Mouse (Mus musculus) neural tube, embryonic 12.5 days (tissue): ENCODE measurements around the gene Tmem186. TPM values are rescaled to one million over a fixed set of nuclear protein-coding genes. Genes with fewer than 3 reads are reported as not detected.

Experiments used
- ATAC-seq: fragments of 200-750 bp; cut with Nextera tagmentation; 2 replicates; pipeline ENCODE4 v1.8.0; 2017; ENCODE audit warnings: low read depth, mild to moderate bottlenecking, moderate TSS enrichment, moderate library complexity; ENCODE audit not compliant: low FRiP score
- H3K27ac ChIP-seq: fragments of 300-500 bp; sonication (generic); 2 replicates; pipeline ENCODE4 v1.5.1; 2016
- H3K27me3 ChIP-seq: fragments of 300-500 bp; sonication (generic); replicated peaks from 2 replicates; pipeline ENCODE4 v1.6.1; 2016; ENCODE audit warnings: mild to moderate bottlenecking
- H3K36me3 ChIP-seq: fragments of 300-500 bp; sonication (generic); 2 replicates; pipeline ENCODE4 v1.6.1; 2016; ENCODE audit warnings: mild to moderate bottlenecking
- H3K4me1 ChIP-seq: fragments of 300-500 bp; sonication (generic); 2 replicates; pipeline ENCODE4 v1.6.1; 2016
- H3K4me2 ChIP-seq: fragments of 300-500 bp; sonication (generic); replicated peaks from 2 replicates; pipeline ENCODE4 v1.6.1; 2016; ENCODE audit warnings: mild to moderate bottlenecking
- H3K4me3 ChIP-seq: fragments of 300-500 bp; sonication (generic); 2 replicates; pipeline ENCODE4 v1.5.1; 2016
- H3K9ac ChIP-seq: fragments of 300-500 bp; sonication (generic); 2 replicates; pipeline ENCODE4 v1.6.1; 2016; ENCODE audit warnings: mild to moderate bottlenecking
- H3K9me3 ChIP-seq: fragments of 300-500 bp; sonication (generic); 2 replicates; pipeline ENCODE4 v1.6.1; 2016; ENCODE audit warnings: mild to moderate bottlenecking
- WGBS: fragments of 180-500 bp; shearing (Covaris S2); methylation state at CpG from one replicate; pipeline ENCODE4 v1.1.7; 2016; 5-methylcytosine and 5-hydroxymethylcytosine counted together
- polyA plus RNA-seq: library from polyadenylated mRNA; unstranded; fragments of >200 nt; fragmentation: Nextera tagmentation; extraction: Ambion mirVana; gene quantifications from 2 replicates; pipeline ENCODE4 v1.2.1, GENCODE M21; 2016

Tmem186 gene
- polyA plus RNA-seq, 1 experiment from 2014 or later: 22.7 TPM

DNA sequence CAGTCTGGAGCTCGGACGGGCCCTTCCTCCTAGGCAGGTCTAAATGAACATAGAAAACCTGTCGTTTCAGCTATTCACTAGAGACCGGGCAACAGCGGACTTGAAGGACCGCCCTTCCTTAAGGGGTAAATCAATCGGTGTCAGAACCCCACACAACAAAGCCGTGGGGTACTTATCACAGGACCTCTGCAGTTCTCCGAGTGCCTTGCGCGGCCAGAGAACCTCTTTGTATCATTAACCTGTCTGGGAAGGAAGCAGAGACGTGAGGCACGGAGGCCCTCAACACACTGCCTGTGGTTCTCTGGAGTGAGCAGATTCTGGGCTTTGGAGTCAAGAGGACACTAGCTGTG is 670 bp downstream of the Tmem186 start:
- no peak; the same call in 1 of the 2 replicates for ATAC-seq
- Histone ChIP-seq H3K4me1 (peaks cover 18% of the 10 kb centered on the region), H3K27ac (peak overlapping the region; percentile 58; the same call in 1 of the 2 replicates)

DNA sequence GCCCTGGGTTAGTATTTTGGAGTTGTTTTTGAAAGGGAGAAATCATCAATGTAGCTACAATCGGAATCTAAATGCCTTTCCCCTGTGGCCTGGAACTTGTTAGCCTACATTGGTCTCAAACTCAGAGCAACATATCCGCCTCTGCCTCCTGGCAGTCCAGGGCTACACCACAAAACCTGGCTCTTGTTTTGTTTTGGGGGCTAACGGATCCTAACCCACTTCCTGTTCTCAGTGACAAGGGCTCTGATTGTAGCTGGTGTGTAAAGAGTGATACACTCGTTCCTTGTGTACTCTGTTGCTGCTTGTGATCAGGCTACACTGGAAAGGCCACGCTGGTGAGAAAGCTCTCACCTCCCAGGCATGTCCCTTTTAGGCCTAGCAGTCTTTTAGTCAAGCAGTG is 6.1 kb downstream of the Tmem186 start:
- no peak overlapping the region for H3K27ac ChIP-seq
- H3K4me3 ChIP-seq: no peak overlapping the region
- no peaks in the 10 kb centered on the region for H3K9me3 ChIP-seq
- no peak overlapping the region for H3K4me2 ChIP-seq
- H3K4me1 ChIP-seq: peaks cover 9% of the 10 kb centered on the region
- no peaks in the 10 kb centered on the region for H3K27me3 ChIP-seq
- no peak for ATAC-seq
- WGBS: 93% methylated on average over 5 of the region's 5 CpGs
- H3K36me3 ChIP-seq: peaks cover 28% of the 10 kb centered on the region
- no peak overlapping the region for H3K9ac ChIP-seq

More for the DNA sequence above, 670 bp downstream of the Tmem186 start:
- WGBS: under 1% methylated on average over 13 of the region's 13 CpGs
- peak overlapping the region; percentile 60 for H3K4me3 ChIP-seq
- peaks cover 18% of the 10 kb centered on the region for H3K36me3 ChIP-seq
- no peaks in the 10 kb centered on the region for H3K27me3 ChIP-seq
- H3K9me3 ChIP-seq: no peaks in the 10 kb centered on the region
- peak overlapping the region; percentile 90 for H3K4me2 ChIP-seq
- peak overlapping the region; percentile 67 for H3K9ac ChIP-seq

DNA sequence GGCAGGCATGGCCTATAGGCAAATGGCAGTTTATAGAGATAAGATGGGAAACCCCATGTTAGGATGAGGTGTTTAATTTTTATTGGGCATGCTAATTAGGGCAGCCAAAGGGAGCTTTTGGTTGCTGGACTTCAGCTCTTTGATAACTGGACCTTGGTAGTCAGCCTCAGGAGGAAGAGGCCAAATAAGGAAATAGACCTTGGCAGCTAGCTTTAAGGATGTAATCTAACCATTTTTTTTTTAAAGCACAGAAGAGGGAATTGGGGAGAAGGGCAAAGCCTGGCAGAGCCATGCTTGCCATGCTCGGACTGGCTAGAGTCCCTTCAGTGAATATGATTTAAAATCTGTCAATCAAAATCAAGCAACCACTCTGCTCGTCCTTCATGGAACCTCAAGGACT is 7.1 kb downstream of the Tmem186 start:
- Histone ChIP-seq H3K27me3 (no peaks in the 10 kb centered on the region), H3K4me2 (no peak overlapping the region), H3K27ac (no peak overlapping the region), H3K9me3 (no peaks in the 10 kb centered on the region), H3K9ac (no peak overlapping the region), H3K4me3 (no peak overlapping the region), H3K36me3 (peaks cover 24% of the 10 kb centered on the region), H3K4me1 (no peaks in the 10 kb centered on the region; the same call in 1 of the 2 replicates)
- WGBS: 85% methylated on average over 2 of the region's 2 CpGs
- no peak for ATAC-seq

DNA sequence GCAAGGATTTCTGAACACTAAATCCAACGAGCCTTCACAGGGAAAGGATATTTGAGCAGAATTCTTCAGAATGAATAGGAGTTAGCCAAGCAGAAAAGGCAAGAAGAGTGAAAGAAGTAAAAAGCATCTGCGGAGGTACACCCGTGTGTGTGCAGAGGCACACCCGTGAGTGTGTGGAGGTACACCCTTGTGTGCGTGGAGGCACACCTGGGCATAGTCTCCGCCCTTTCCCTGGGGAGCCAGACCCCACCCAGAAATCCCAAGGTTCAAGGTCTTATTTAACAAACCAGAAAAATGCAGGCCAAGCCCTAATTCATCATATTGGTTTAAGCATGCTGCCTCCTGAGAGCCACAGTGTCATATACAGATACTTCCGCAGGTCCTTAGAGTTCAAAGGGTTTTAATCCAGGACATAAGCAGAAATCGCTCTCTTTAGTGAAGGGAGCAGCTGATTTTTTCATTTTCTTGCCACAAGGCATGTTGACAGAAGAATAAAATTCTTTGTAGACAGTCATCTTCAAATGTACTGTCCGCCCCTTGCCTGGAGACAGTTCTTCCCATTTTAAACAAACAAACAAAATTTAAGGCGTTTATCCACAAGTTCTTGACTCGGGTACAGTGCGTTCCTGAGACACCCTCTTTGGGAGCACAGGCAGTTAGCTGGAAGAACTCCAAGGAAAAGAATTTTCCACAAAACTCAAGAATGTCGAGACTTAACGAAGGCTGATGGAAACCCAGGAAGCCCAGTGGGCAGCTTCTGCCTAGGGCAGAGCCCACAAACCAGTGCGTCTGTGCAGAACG is 17.0 kb downstream of the Tmem186 start:
- H3K27ac ChIP-seq: no peak overlapping the region
- peaks cover 32% of the 10 kb centered on the region for H3K36me3 ChIP-seq
- H3K4me3 ChIP-seq: no peak overlapping the region
- H3K27me3 ChIP-seq: no peaks in the 10 kb centered on the region
- H3K9me3 ChIP-seq: no peaks in the 10 kb centered on the region
- no peak for ATAC-seq
- WGBS: 81% methylated on average over 16 of the region's 16 CpGs
- H3K4me2 ChIP-seq: no peak overlapping the region
- no peak overlapping the region for H3K9ac ChIP-seq
- 0 out of 2 replicates have a peak, but pooled peaks cover 5% of the 10 kb centered on the region for H3K4me1 ChIP-seq

DNA sequence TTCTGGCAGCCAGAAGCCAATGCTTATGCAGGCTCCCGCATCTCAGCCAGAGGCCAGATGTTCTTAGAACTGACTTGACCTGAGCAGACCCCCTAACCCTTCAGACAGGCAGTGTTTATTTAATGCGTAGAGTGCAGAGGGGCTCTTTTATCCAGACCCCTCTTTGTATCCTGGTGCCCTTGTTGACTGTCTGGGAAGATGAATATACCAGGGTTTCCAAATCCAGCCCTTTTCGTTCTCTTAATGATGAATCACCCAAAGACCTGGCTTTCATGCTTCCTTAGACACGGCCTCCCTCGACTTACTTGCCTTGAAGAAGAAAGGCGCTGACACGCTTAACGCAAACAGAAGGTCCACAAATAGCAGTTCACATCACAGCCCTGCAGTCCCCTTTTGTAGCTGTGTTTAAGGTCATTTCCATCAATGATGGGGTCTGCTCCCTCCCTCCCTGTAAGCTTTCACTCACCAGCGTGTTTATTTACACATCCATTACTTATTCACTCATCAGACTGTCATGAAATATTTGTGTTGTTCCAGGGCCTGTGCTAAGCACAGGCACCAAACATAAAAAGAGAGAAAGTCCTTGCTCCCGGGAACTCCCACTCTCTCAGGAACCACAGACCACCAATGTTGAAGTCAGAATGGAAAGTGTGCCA is 17.7 kb downstream of the Tmem186 start:
- Histone ChIP-seq H3K27ac (no peak overlapping the region), H3K4me1 (0 out of 2 replicates have a peak, but pooled peaks cover 5% of the 10 kb centered on the region), H3K9me3 (no peaks in the 10 kb centered on the region), H3K36me3 (peaks cover 32% of the 10 kb centered on the region), H3K4me3 (no peak overlapping the region), H3K9ac (no peak overlapping the region), H3K27me3 (no peaks in the 10 kb centered on the region), H3K4me2 (no peak overlapping the region)
- 17% methylated on average over 10 of the region's 10 CpGs for WGBS
- no peak for ATAC-seq

DNA sequence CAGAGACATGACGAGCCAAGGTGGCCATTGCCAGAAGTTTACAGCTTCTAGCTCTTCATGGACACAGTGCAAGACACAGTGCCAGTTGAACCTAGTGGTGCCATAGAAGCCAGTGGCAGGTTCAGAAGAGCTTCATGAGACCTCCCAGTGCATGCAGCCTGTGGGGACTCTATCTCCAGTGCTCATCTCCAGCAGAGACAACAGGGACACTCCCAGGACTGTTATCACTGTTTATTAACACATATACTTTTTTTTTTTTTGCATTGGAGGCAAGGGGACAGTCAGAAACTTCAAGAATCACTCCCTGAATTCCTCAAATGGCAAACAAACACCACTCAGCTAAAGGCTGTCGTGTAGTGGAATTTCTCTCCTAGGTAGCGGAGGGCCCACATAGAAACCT is 24.1 kb downstream of the Tmem186 start:
- H3K9me3 ChIP-seq: no peaks in the 10 kb centered on the region
- peaks cover 45% of the 10 kb centered on the region for H3K36me3 ChIP-seq
- no peak overlapping the region for H3K9ac ChIP-seq
- ATAC-seq: no peak
- 79% methylated on average over 3 of the region's 3 CpGs for WGBS
- no peaks in the 10 kb centered on the region; the same call in 1 of the 2 replicates for H3K27me3 ChIP-seq
- no peak overlapping the region for H3K27ac ChIP-seq
- H3K4me3 ChIP-seq: no peak overlapping the region
- no peak overlapping the region for H3K4me2 ChIP-seq
- no peaks in the 10 kb centered on the region for H3K4me1 ChIP-seq

DNA sequence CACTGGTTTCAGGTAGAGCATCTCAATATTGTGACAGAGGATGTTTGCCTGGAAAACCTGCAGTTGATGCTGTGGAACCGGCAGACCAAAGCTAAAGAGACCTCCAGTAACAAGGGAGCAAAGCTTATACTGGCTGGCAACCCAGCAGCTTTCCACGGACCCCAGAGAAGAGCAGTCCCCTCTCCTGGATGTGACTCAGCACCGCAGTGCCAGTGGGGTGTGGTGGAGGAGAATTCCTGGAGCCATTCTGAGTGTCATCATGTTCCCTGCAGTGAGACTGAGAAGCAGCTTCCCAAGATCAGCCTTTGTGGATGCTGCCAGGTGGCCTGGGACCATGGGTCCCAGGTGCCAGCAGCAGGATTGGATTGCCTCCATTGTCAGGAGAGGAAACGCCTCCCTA is 24.5 kb downstream of the Tmem186 start:
- ATAC-seq: no peak
- 86% methylated on average over 4 of the region's 4 CpGs for WGBS
- no peak overlapping the region for H3K4me3 ChIP-seq
- no peaks in the 10 kb centered on the region; the same call in 1 of the 2 replicates for H3K27me3 ChIP-seq
- H3K9me3 ChIP-seq: no peaks in the 10 kb centered on the region
- H3K4me1 ChIP-seq: no peaks in the 10 kb centered on the region
- no peak overlapping the region for H3K9ac ChIP-seq
- no peak overlapping the region for H3K27ac ChIP-seq
- H3K4me2 ChIP-seq: no peak overlapping the region
- peaks cover 46% of the 10 kb centered on the region for H3K36me3 ChIP-seq

DNA sequence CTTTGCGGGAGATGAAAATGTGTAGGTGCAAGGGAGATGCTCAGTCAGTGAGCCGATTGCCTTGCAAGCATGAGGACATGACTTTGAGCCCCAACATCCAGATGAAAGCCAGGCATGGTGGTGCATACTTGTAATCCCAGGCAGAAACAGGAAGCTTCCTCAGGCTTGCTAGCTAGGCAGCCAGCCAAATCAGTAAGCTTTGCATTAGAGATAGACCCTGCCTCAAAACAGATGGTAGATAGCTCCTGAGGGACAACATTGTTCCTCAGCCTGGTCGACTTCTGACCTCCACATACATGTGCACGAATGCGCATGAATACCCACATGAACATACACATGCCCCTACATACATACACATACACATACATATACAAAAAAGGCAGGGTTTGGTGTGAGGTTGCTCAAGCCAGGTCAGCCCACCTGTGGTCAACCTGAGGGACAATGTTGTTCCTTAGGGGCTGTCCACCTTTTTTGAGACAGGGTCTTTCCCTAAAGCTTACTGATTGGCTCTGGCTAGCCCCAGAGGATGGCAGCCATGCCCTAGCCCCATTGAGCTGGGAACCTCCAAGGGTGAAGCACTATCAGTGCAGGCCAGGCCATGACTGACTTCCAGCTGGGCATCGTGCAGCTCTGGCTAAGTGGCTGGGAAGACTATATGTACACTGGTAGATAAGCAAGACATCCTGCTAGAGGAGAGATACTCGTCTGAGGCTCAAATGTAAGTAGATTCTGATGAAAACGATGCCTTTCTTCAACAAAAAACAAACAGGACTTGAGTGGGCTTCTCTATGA is 25.1 kb downstream of the Tmem186 start:
- 91% methylated on average over 8 of the region's 8 CpGs for WGBS
- Histone ChIP-seq H3K4me3 (no peak overlapping the region), H3K36me3 (peaks cover 51% of the 10 kb centered on the region), H3K27ac (no peak overlapping the region), H3K9me3 (no peaks in the 10 kb centered on the region), H3K4me1 (no peaks in the 10 kb centered on the region), H3K4me2 (no peak overlapping the region), H3K27me3 (no peaks in the 10 kb centered on the region; the same call in 1 of the 2 replicates), H3K9ac (no peak overlapping the region)
- no peak for ATAC-seq

DNA sequence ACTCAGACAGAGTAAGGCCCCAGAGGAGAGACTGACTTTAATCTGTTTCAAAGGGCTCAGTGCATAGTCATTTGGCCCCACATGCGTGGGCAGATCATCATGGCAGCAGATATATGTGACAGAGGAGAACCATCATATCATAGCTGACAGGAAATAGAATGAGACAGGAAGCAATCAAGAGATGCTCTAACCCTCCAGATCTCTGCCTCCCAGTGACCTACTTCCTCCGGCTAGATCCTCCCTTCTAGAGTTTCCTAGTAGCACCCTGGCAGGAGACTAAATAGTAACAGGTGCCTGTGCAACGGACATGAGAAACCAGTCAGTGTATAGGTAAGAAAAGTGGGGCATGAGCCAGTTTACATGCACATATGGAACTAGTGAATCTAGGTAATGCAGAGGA is 27.1 kb downstream of the Tmem186 start:
- no peaks in the 10 kb centered on the region; the same call in 1 of the 2 replicates for H3K27me3 ChIP-seq
- no peaks in the 10 kb centered on the region for H3K9me3 ChIP-seq
- H3K4me3 ChIP-seq: no peak overlapping the region
- peaks cover 46% of the 10 kb centered on the region for H3K36me3 ChIP-seq
- no peak overlapping the region for H3K9ac ChIP-seq
- 84% methylated on average over 3 of the region's 3 CpGs for WGBS
- ATAC-seq: no peak
- no peak overlapping the region for H3K27ac ChIP-seq
- no peaks in the 10 kb centered on the region for H3K4me1 ChIP-seq
- H3K4me2 ChIP-seq: no peak overlapping the region

DNA sequence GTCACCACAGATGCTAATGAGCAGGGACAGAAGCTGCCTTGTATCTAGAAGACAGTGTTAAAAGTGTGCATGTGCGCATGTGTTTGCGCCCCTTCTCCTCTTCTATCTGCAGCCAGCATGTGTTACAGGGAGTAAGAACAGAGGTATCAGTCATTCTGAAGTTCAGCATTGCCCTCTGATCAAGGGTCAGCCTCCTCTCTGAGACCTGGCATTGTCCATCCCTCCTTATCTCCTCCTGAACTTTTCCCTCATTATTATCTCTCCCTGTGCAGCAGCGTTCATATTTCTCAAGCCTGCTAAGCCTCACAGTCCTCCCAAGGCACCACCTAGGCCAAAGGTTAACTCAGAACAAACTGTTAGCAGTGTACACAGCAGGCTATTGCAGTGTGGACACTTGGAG is 33.7 kb downstream of the Tmem186 start:
- peaks cover 47% of the 10 kb centered on the region for H3K36me3 ChIP-seq
- H3K27me3 ChIP-seq: no peaks in the 10 kb centered on the region
- H3K4me1 ChIP-seq: no peaks in the 10 kb centered on the region
- H3K4me3 ChIP-seq: no peak overlapping the region
- H3K27ac ChIP-seq: no peak overlapping the region
- no peak overlapping the region for H3K4me2 ChIP-seq
- no peaks in the 10 kb centered on the region for H3K9me3 ChIP-seq
- no peak for ATAC-seq
- 92% methylated on average over 3 of the region's 3 CpGs for WGBS
- H3K9ac ChIP-seq: no peak overlapping the region

DNA sequence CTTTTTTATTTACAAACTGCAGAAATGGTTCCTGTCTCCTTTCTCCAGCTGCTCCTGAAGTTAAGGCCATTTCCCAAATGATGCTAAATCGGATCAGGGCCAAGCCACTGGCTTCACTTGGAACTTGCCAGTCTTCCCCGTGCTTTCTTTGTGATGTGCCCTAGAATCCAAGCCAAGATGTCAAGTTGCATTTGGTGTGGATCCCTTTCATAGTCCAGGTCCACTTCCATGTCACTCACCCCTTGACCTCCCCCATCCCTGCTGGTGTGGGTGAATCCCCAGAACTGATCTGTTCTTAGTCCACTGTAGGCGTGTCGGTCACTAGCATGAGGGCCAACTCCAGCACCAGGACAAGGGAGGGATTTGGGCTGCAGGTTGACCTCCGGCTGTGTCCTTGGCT is 40.0 kb downstream of the Tmem186 start:
- Histone ChIP-seq H3K27me3 (no peaks in the 10 kb centered on the region), H3K9me3 (no peaks in the 10 kb centered on the region), H3K36me3 (peaks cover 24% of the 10 kb centered on the region), H3K4me2 (no peak overlapping the region), H3K4me3 (no peak overlapping the region), H3K4me1 (no peaks in the 10 kb centered on the region; the same call in 1 of the 2 replicates), H3K27ac (no peak overlapping the region), H3K9ac (no peak overlapping the region)
- 93% methylated on average over 5 of the region's 5 CpGs for WGBS
- no peak for ATAC-seq

DNA sequence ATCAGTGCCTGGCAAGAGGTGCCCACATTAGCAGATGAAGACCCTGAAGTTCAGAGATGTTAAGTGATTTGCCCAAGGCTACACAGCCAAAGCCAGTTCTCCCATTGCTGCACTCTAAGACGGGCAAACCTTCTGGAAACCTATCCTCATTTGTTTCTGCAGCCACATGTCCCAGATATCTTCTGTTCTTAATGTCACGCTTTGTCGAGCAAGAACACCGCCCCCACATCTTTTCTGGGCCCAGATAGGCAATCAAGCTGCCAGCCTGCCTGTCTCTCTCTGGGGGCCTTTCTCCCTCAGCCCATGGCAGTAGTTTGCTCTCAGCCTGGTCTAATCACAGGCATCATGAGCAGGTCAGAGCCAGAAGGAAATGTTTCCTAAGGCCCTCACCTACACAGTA is 41.2 kb downstream of the Tmem186 start:
- 77% methylated on average over 4 of the region's 4 CpGs for WGBS

More for the DNA sequence above, 41.2 kb downstream of the Tmem186 start:
- no peak overlapping the region for H3K4me2 ChIP-seq
- no peak overlapping the region for H3K9ac ChIP-seq
- no peak for ATAC-seq
- H3K4me1 ChIP-seq: no peaks in the 10 kb centered on the region; the same call in 1 of the 2 replicates
- H3K27me3 ChIP-seq: no peaks in the 10 kb centered on the region
- H3K9me3 ChIP-seq: no peaks in the 10 kb centered on the region
- no peak overlapping the region for H3K27ac ChIP-seq
- H3K4me3 ChIP-seq: no peak overlapping the region
- peaks cover 15% of the 10 kb centered on the region; the same call in 1 of the 2 replicates for H3K36me3 ChIP-seq
